Mouse (Mus musculus): Measurements from ENCODE around the gene Slc12a7. TPM values are rescaled to one million over a fixed set of nuclear protein-coding genes. Genes with fewer than 3 reads are reported as not detected.

Slc12a7 gene
- polyA plus RNA-seq, 1 experiment: 53.9 TPM

- Histone ChIP-seq H3K27ac (ENCODE audit: insufficient read depth, low read depth, low read length) (no peak overlapping the region), H3K4me3 (ENCODE audit: insufficient read depth, low read length) (no peak overlapping the region), H3K4me1 (ENCODE audit: control insufficient read depth, insufficient read depth, low read length) (peaks cover 24% of the 10 kb centered on the region)
- no peak for TF ChIP-seq POLR2A (IDR thresholded peaks at IDR 0.05; ENCODE audit: borderline replicate concordance, low read depth, low read length)
- TF ChIP-seq CTCF (IDR thresholded peaks at IDR 0.05; ENCODE audit: low read depth, low read length): no peak
These were observed 66.2 kb downstream of the Slc12a7 start for GRCm38 (mm10) chr13:73799110-73799509.

GRCm38 (mm10) chr13:73803450-73804178 is 70.7 kb downstream of the Slc12a7 start:
- peak overlapping the region; percentile 97 for H3K27ac ChIP-seq (ENCODE audit: insufficient read depth, low read depth, low read length)
- H3K4me3 ChIP-seq (ENCODE audit: insufficient read depth, low read length): peak overlapping the region; percentile 31
- peaks cover 44% of the 10 kb centered on the region for H3K4me1 ChIP-seq (ENCODE audit: control insufficient read depth, insufficient read depth, low read length)
- TF ChIP-seq CTCF (IDR thresholded peaks at IDR 0.05; ENCODE audit: low read depth, low read length): no peak
- TF ChIP-seq POLR2A (IDR thresholded peaks at IDR 0.05; ENCODE audit: borderline replicate concordance, low read depth, low read length): no peak

DNA sequence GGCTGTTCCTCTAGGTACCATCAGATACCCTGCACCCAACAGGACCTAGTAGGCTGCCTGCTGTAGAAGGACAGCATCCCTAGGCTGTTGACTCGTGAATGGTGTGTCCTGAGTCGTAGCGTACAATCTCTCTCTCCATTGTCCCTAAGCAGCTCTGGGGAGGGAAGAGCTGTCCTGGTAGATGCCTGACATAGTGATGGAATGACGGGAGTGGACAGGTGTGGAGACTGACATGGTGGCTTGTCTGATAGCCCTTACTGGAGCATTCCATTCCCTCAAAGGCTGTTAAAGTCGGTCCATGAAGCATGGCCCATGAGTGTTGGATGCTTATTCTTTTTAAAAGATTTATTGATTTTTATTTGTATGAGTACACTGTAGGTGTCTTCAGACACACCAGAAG is 72.0 kb downstream of the Slc12a7 start:
- peak overlapping the region; percentile 94; the same call in 1 of the 2 replicates for H3K27ac ChIP-seq (ENCODE audit: insufficient read depth, low read depth, low read length)
- H3K4me1 ChIP-seq (ENCODE audit: control insufficient read depth, insufficient read depth, low read length): peaks cover 44% of the 10 kb centered on the region
- no peak overlapping the region for H3K4me3 ChIP-seq (ENCODE audit: insufficient read depth, low read length)
- no peak for TF ChIP-seq POLR2A (IDR thresholded peaks at IDR 0.05; ENCODE audit: borderline replicate concordance, low read depth, low read length)
- TF ChIP-seq CTCF (IDR thresholded peaks at IDR 0.05; ENCODE audit: low read depth, low read length): no peak

GRCm38 (mm10) chr13:73812936-73813335 is 80.0 kb downstream of the Slc12a7 start:
- no peak overlapping the region for H3K27ac ChIP-seq (ENCODE audit: insufficient read depth, low read depth, low read length)
- TF ChIP-seq CTCF (IDR thresholded peaks at IDR 0.05; ENCODE audit: low read depth, low read length) (no peak), POLR2A (IDR thresholded peaks at IDR 0.05; ENCODE audit: borderline replicate concordance, low read depth, low read length) (no peak)
- H3K4me1 ChIP-seq (ENCODE audit: control insufficient read depth, insufficient read depth, low read length): peaks cover 7% of the 10 kb centered on the region
- H3K4me3 ChIP-seq (ENCODE audit: insufficient read depth, low read length): no peak overlapping the region

DNA sequence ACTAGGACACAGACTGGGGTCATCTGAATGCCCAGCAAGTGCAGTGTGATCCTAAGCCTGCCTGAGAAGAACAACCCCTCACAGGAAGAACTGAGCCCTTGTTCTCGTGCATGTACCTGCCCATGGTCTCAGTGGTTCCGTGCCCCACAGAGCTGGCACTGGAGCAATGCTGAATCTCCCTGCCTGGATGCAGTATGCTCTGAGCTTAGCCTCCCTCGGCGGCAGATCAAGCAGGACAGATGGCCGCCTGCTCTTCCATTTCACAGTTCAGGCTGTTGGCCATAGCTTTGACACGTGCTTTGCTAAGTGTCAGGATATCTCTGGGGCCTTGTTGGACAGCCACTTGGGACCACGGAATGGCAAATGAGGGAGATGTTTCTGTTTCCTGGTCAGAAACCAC is 81.3 kb downstream of the Slc12a7 start:
- no peak overlapping the region for H3K27ac ChIP-seq (ENCODE audit: insufficient read depth, low read depth, low read length)
- H3K4me3 ChIP-seq (ENCODE audit: insufficient read depth, low read length): no peak overlapping the region
- peaks cover 8% of the 10 kb centered on the region for H3K4me1 ChIP-seq (ENCODE audit: control insufficient read depth, insufficient read depth, low read length)
- TF ChIP-seq POLR2A (IDR thresholded peaks at IDR 0.05; ENCODE audit: borderline replicate concordance, low read depth, low read length) (no peak), CTCF (IDR thresholded peaks at IDR 0.05; ENCODE audit: low read depth, low read length) (no peak)

- H3K4me3 ChIP-seq (ENCODE audit: insufficient read depth, low read length): no peak overlapping the region
- no peak overlapping the region for H3K27ac ChIP-seq (ENCODE audit: insufficient read depth, low read depth, low read length)
- TF ChIP-seq POLR2A (IDR thresholded peaks at IDR 0.05; ENCODE audit: borderline replicate concordance, low read depth, low read length) (no peak), CTCF (IDR thresholded peaks at IDR 0.05; ENCODE audit: low read depth, low read length) (no peak)
- H3K4me1 ChIP-seq (ENCODE audit: control insufficient read depth, insufficient read depth, low read length): peaks cover 8% of the 10 kb centered on the region
These were observed 83.4 kb downstream of the Slc12a7 start for GRCm38 (mm10) chr13:73816338-73816737.

DNA sequence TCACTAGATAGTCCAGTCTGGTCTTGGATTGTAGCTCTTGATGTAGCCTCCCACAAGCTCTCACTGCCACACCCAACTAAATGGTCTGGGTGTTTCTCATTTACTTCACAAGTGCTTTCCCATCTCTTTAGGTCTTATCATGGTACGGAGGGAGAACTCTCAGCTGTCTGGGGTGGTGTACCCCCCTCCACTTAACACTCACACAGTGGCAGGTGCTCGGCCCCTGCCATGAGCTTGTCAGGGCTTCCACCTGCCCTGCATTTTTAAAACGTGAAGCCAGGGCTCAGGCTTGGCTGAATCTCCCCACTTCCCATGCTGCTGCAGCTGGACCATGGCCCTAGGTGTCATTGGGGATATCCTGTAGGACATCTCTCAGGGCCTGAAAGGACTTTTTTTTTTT is 86.0 kb downstream of the Slc12a7 start:
- TF ChIP-seq POLR2A (IDR thresholded peaks at IDR 0.05; ENCODE audit: borderline replicate concordance, low read depth, low read length): no peak
- no peak for TF ChIP-seq CTCF (IDR thresholded peaks at IDR 0.05; ENCODE audit: low read depth, low read length)

DNA sequence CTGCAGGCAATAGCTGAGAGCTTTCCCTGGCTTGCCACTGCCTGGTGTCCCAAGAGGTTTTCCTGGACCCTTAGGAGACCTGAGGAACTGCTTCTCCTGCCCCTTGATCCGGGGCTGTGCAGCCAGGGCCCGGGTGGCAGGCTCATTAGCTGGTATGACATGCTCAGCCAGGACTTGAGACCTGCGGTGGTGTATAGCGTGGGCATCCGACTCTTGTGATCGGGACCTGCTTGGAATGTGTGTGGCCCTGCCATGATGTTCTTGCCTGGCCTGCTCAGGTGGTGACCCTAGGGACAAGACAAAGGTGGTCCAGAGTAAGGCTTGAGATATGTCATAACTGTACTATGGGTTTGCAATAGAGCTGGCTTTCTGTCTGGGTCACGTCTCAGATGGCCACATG is 88.4 kb downstream of the Slc12a7 start:
- H3K27ac ChIP-seq (ENCODE audit: insufficient read depth, low read depth, low read length): no peak overlapping the region
- H3K4me1 ChIP-seq (ENCODE audit: control insufficient read depth, insufficient read depth, low read length): peaks cover 11% of the 10 kb centered on the region
- TF ChIP-seq POLR2A (IDR thresholded peaks at IDR 0.05; ENCODE audit: borderline replicate concordance, low read depth, low read length) (no peak), CTCF (IDR thresholded peaks at IDR 0.05; ENCODE audit: low read depth, low read length) (no peak)
- no peak overlapping the region for H3K4me3 ChIP-seq (ENCODE audit: insufficient read depth, low read length)

More for the DNA sequence above, 86.0 kb downstream of the Slc12a7 start:
- Histone ChIP-seq H3K4me3 (ENCODE audit: insufficient read depth, low read length) (no peak overlapping the region), H3K27ac (ENCODE audit: insufficient read depth, low read depth, low read length) (no peak overlapping the region), H3K4me1 (ENCODE audit: control insufficient read depth, insufficient read depth, low read length) (peaks cover 11% of the 10 kb centered on the region)

GRCm38 (mm10) chr13:73822187-73822800 is 89.4 kb downstream of the Slc12a7 start:
- TF ChIP-seq CTCF (IDR thresholded peaks at IDR 0.05; ENCODE audit: low read depth, low read length) (peak; percentile 60), POLR2A (IDR thresholded peaks at IDR 0.05; ENCODE audit: borderline replicate concordance, low read depth, low read length) (no peak)
- Histone ChIP-seq H3K4me1 (ENCODE audit: control insufficient read depth, insufficient read depth, low read length) (peaks cover 10% of the 10 kb centered on the region), H3K27ac (ENCODE audit: insufficient read depth, low read depth, low read length) (no peak overlapping the region), H3K4me3 (ENCODE audit: insufficient read depth, low read length) (no peak overlapping the region)

DNA sequence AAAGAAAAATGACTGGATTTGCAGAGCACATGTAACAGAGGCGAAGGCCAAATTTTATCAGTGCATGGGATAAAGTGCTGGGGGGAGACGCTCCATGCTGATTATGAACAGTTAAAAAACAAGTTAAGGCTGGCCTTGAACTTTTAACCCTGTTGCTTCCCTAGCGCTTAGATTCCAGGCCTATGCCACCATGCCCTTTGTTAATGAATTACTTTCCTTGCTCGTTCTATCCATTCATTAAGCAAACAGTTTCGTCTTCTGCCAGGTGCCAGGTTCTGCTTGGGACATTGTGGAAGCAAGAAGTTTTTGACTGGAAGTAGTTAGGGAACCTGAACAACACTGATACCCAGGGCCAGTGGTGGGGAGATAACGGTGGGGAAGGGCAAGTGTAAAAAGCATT is 90.8 kb downstream of the Slc12a7 start:
- TF ChIP-seq POLR2A (IDR thresholded peaks at IDR 0.05; ENCODE audit: borderline replicate concordance, low read depth, low read length): no peak
- no peak for TF ChIP-seq CTCF (IDR thresholded peaks at IDR 0.05; ENCODE audit: low read depth, low read length)
- H3K4me3 ChIP-seq (ENCODE audit: insufficient read depth, low read length): no peak overlapping the region
- peaks cover 3% of the 10 kb centered on the region; the same call in 1 of the 2 replicates for H3K4me1 ChIP-seq (ENCODE audit: control insufficient read depth, insufficient read depth, low read length)
- no peak overlapping the region for H3K27ac ChIP-seq (ENCODE audit: insufficient read depth, low read depth, low read length)
